Comparison of ENCODE assay signal across 14 mouse cellular contexts in the genomic region with DNA sequence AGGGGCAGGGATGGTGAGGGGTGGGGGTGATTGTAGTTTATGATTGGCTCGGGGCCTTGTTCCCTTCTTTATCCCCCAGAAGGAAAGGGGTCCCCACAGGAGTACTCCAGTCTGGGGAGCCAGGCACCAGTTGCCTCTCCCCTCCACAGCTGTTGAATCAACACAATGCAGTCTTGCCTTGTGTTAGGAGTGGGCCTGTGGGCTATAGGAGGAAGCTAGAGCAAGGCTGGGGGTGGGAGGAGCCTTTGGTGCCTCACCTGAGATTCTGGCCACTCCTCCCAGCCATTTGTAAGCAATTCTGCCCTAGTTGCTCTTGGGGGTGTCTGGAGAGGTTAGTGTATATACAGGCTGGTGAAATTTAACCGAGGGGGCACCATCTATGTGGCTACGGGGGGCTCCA.
"Had no signal": no experiment of that assay in that cellular context is flagged by ENCODE, and none has a peak within 500 bp of the region (broad histone marks: within the 10 kb centered on the region; RNA-seq: fewer than 3 reads in every experiment).

No protein-coding gene starts in this region.

- DNase-seq: kidney, adult 8-10 months; kidney, postnatal 25 days; layer of hippocampus, postnatal 36 days; lung, embryonic 14.5 days; lung, postnatal 10 days; lung, postnatal 4 days; midbrain, embryonic 14.5 days; thymus, postnatal 14 days had no signal

- H3K36me3 ChIP-seq: neural tube, embryonic 15.5 days had no signal

- H3K9me3 ChIP-seq: liver, embryonic 15.5 days; midbrain, embryonic 10.5 days; neural tube, embryonic 15.5 days had no signal

- H3K27me3 ChIP-seq: liver, embryonic 15.5 days; neural tube, embryonic 15.5 days had no signal

- ATAC-seq: intestine, postnatal 0 days had no signal

- H3K27ac ChIP-seq: liver, embryonic 15.5 days; midbrain, embryonic 10.5 days; neural tube, embryonic 15.5 days had no signal

- H3K4me3 ChIP-seq: liver, embryonic 15.5 days; midbrain, embryonic 10.5 days; myocyte; neural tube, embryonic 15.5 days had no signal

- H3K4me2 ChIP-seq: liver, embryonic 11.5 days; liver, embryonic 15.5 days; lung, embryonic 14.5 days; neural tube, embryonic 15.5 days had no signal

- H3K9ac ChIP-seq: liver, embryonic 15.5 days; lung, embryonic 14.5 days; neural tube, embryonic 15.5 days had no signal
